Mouse (Mus musculus) layer of hippocampus, adult 8-10 months (tissue): ENCODE data around the gene Pram1. TPM values are rescaled to one million over a fixed set of nuclear protein-coding genes. Genes with fewer than 3 reads are reported as not detected.
A peak's percentile ranks its signal among the peaks of the same experiment; 100 is the strongest.
"Not testable (repeated sequence)": the region's sequence is repeated elsewhere in the genome, so short reads cannot be mapped to it uniquely, and the experiment has no call there.

Experiments
- DNase-seq, 2 experiments: peaks; one replicate each; pipeline ENCODE4 v3.0.0; 2022; ENCODE audit warnings: low spot score in 2 of 2
- total RNA-seq, 4 experiments: library from RNA; stranded (reverse); gene quantifications; 2 replicates each; pipeline ENCODE4 v1.2.4; 2022

The Pram1 gene
- total RNA-seq: 1 to 10 TPM in 2 of 4 experiments, under 1 TPM in 2; 0.36 to 1.3 (median 0.96) TPM

- DNase-seq: peak in 1 of 2 experiments; percentile 2
These were observed at the start of gene Pram1 for GRCm38 (mm10) chr17:33637516-33638276. Gene Pram1, plus strand, starts transcription at chr17:33638056.

GRCm38 (mm10) chr17:33597271-33597670, 40.6 kb upstream of the Pram1 start:
- no peak for DNase-seq

GRCm38 (mm10) chr17:33598506-33598905, 39.4 kb upstream of the Pram1 start:
- no peak for DNase-seq

GRCm38 (mm10) chr17:33599836-33600475, 37.9 kb upstream of the Pram1 start:
- DNase-seq: no peak

GRCm38 (mm10) chr17:33600831-33601230, 37.0 kb upstream of the Pram1 start:
- no peak for DNase-seq

- DNase-seq: no peak
These were observed 35.9 kb upstream of the Pram1 start for GRCm38 (mm10) chr17:33601947-33602346.

GRCm38 (mm10) chr17:33607273-33607672, 30.6 kb upstream of the Pram1 start:
- DNase-seq: no peak

GRCm38 (mm10) chr17:33610548-33610947, 27.3 kb upstream of the Pram1 start:
- no peak for DNase-seq

- not testable (repeated sequence) for DNase-seq
These were observed 24.1 kb upstream of the Pram1 start for GRCm38 (mm10) chr17:33613726-33614125.

- DNase-seq: no peak
These were observed 10.6 kb upstream of the Pram1 start for GRCm38 (mm10) chr17:33627281-33627680.

- peak; percentile 84 to 88 for DNase-seq
These were observed 9.0 kb upstream of the Pram1 start, which contains the start of gene Zfp414 for GRCm38 (mm10) chr17:33628621-33629486. Gene Zfp414, plus strand, starts transcription at chr17:33629090.

- DNase-seq: no peak
These were observed 8.2 kb upstream of the Pram1 start for GRCm38 (mm10) chr17:33629487-33630125.

- no peak for DNase-seq
These were observed 7.5 kb upstream of the Pram1 start for GRCm38 (mm10) chr17:33630171-33630895.

GRCm38 (mm10) chr17:33631236-33631635, 6.6 kb upstream of the Pram1 start:
- no peak for DNase-seq

GRCm38 (mm10) chr17:33631796-33632195, 6.1 kb upstream of the Pram1 start:
- no peak for DNase-seq

GRCm38 (mm10) chr17:33637038-33637437, 818 bp upstream of the Pram1 start:
- DNase-seq: peak in 1 of 2 experiments; percentile 5

- DNase-seq: no peak
These were observed 1.9 kb downstream of the Pram1 start for GRCm38 (mm10) chr17:33639743-33640142.

- peak in 1 of 2 experiments; percentile 1 for DNase-seq
These were observed 6.2 kb downstream of the Pram1 start for GRCm38 (mm10) chr17:33644068-33644467.

- no peak for DNase-seq
These were observed 7.2 kb downstream of the Pram1 start for GRCm38 (mm10) chr17:33645073-33645472.

GRCm38 (mm10) chr17:33649781-33650475, 12.1 kb downstream of the Pram1 start:
- DNase-seq: no peak
